Mouse (Mus musculus) kidney, postnatal 14 days (tissue): ENCODE data around the gene Cldn10.

ENCODE experiments used
- DNase-seq: peaks from one replicate; pipeline ENCODE4 v3.0.0; 2022; ENCODE audit warnings: mixed read lengths

Cldn10 gene

DNA sequence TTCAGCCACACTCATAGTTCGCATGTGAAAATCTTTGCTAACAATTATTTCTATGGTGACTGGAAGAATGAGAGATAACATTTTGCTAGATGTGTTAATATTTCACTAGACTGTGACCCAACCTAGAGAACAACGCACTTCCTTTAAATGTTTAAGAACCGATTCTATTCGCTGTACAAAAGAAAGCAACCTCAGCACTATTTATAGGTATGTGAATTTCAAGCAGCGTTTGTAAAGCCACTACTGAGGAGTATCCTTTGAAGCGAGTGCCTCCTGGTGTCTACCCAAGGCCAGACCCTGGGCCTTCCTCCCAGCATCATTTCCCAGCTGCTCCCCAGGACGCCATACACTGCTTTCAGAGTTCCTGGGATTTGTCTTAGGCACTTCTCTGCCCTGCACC is 132.9 kb downstream of the Cldn10 start:
- no peak for DNase-seq

DNA sequence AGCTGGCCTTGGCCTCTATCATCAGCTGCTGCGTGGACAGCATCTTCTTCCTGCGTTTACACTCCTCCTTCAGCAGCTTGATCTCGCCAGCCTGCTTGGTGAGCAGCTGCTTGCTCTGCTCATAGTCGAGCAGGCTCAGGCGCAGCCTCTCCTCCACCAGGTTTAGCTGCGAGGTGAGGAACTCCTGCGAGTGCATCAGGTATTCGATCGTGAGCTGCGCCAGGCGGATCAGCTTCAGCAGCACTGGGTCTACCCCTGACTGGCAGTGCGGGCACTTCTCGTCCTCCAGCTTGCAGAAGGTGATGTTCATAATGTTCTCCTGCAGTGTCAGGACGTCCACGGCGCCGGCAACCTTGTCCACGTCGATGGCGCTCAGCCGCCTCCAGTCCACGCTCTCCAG is 134.5 kb downstream of the Cldn10 start:
- DNase-seq = no peak

DNA sequence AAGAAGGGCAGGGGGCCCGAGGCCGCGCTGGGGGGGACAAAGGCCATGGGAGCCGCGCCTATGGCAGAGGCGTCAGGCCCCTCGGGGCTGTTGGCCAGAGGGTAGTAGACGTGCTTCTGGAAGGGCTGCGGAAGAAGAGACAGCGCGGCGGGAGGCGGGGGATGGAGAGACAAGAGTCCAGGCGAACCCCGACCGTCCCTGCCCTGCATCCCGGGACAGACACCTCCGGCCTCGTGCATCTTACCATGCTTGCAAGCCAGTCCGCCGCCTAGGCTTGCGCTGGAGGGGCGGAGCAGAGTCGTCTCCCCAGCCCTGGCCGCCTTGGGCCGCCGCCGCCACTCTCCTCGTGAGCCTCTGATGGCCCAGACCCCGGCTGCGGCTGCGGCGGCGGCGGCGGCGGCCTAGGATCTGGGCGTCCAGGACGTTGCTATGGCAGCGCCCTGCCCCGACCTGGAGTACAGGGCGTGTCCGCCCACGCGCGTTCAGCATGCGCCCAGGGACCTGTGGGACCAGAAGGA is 135.0 kb downstream of the Cldn10 start:
- peak; percentile 38 for DNase-seq
